Mouse (Mus musculus): ENCODE results near the gene Fam161a. TPM values are rescaled to one million over a fixed set of nuclear protein-coding genes. Genes with fewer than 3 reads are reported as not detected.
A peak's percentile ranks its signal among the peaks of the same experiment; 100 is the strongest.

Gene Fam161a
- polyA plus RNA-seq, 1 experiment from 2014 or later: 0.89 TPM

- Histone ChIP-seq H3K27ac (no peak overlapping the region), H3K4me2 (no peak overlapping the region), H3K27me3 (no peaks in the 10 kb centered on the region), H3K36me3 (no peaks in the 10 kb centered on the region), H3K4me3 (no peak overlapping the region), H3K9ac (no peak overlapping the region), H3K4me1 (replicated peaks) (no peaks in the 10 kb centered on the region), H3K9me3 (replicated peaks) (no peaks in the 10 kb centered on the region)
- 73% methylated on average over 24 of the region's 24 CpGs for WGBS
- no peak for ATAC-seq (replicated peaks; ENCODE audit: insufficient number of reproducible peaks, insufficient read depth, low FRiP score, low read depth)
Measured at GRCm38 (mm10) chr11:23020116-23020770, 12.9 kb downstream of the Fam161a start.

GRCm38 (mm10) chr11:23020841-23021240, 13.5 kb downstream of the Fam161a start:
- no peaks in the 10 kb centered on the region for H3K36me3 ChIP-seq
- H3K4me2 ChIP-seq: no peak overlapping the region
- H3K9ac ChIP-seq: no peak overlapping the region
- no peaks in the 10 kb centered on the region for H3K9me3 ChIP-seq (replicated peaks)
- H3K4me1 ChIP-seq (replicated peaks): no peaks in the 10 kb centered on the region
- H3K27me3 ChIP-seq: no peaks in the 10 kb centered on the region
- no peak overlapping the region for H3K4me3 ChIP-seq
- H3K27ac ChIP-seq: no peak overlapping the region
- 90% methylated on average over 14 of the region's 14 CpGs for WGBS
- ATAC-seq (replicated peaks; ENCODE audit: insufficient number of reproducible peaks, insufficient read depth, low FRiP score, low read depth): no peak

- no peaks in the 10 kb centered on the region for H3K27me3 ChIP-seq
- H3K4me2 ChIP-seq: no peak overlapping the region
- no peaks in the 10 kb centered on the region for H3K4me1 ChIP-seq (replicated peaks)
- no peak for ATAC-seq (replicated peaks; ENCODE audit: insufficient number of reproducible peaks, insufficient read depth, low FRiP score, low read depth)
- H3K27ac ChIP-seq: no peak overlapping the region
- no peaks in the 10 kb centered on the region for H3K9me3 ChIP-seq (replicated peaks)
- H3K9ac ChIP-seq: no peak overlapping the region
- H3K36me3 ChIP-seq: no peaks in the 10 kb centered on the region
- no peak overlapping the region for H3K4me3 ChIP-seq
- WGBS: 83% methylated on average over 2 of the region's 2 CpGs
Measured at GRCm38 (mm10) chr11:23023155-23023554, 15.8 kb downstream of the Fam161a start.

- no peak overlapping the region for H3K27ac ChIP-seq
- H3K9ac ChIP-seq: no peak overlapping the region
- H3K4me3 ChIP-seq: no peak overlapping the region
- no peak overlapping the region for H3K4me2 ChIP-seq
- no peak for ATAC-seq (replicated peaks; ENCODE audit: insufficient number of reproducible peaks, insufficient read depth, low FRiP score, low read depth)
- H3K9me3 ChIP-seq (replicated peaks): no peaks in the 10 kb centered on the region
- no peaks in the 10 kb centered on the region for H3K27me3 ChIP-seq
- 71% methylated on average over 3 of the region's 3 CpGs for WGBS
- H3K36me3 ChIP-seq: no peaks in the 10 kb centered on the region
- H3K4me1 ChIP-seq (replicated peaks): no peaks in the 10 kb centered on the region
Measured at GRCm38 (mm10) chr11:23024169-23024568, 16.8 kb downstream of the Fam161a start.

GRCm38 (mm10) chr11:23028957-23029356, 21.6 kb downstream of the Fam161a start:
- Histone ChIP-seq H3K27me3 (no peaks in the 10 kb centered on the region), H3K9me3 (replicated peaks) (no peaks in the 10 kb centered on the region), H3K4me1 (replicated peaks) (no peaks in the 10 kb centered on the region), H3K9ac (no peak overlapping the region), H3K4me3 (no peak overlapping the region), H3K27ac (no peak overlapping the region), H3K36me3 (no peaks in the 10 kb centered on the region), H3K4me2 (no peak overlapping the region)
- ATAC-seq (replicated peaks; ENCODE audit: insufficient number of reproducible peaks, insufficient read depth, low FRiP score, low read depth): no peak
- WGBS: 49% methylated on average over 3 of the region's 3 CpGs

GRCm38 (mm10) chr11:23029399-23029798, 22.1 kb downstream of the Fam161a start:
- Histone ChIP-seq H3K9ac (no peak overlapping the region), H3K4me1 (replicated peaks) (no peaks in the 10 kb centered on the region), H3K36me3 (no peaks in the 10 kb centered on the region), H3K9me3 (replicated peaks) (no peaks in the 10 kb centered on the region), H3K4me2 (no peak overlapping the region), H3K27ac (no peak overlapping the region), H3K4me3 (no peak overlapping the region), H3K27me3 (no peaks in the 10 kb centered on the region)
- WGBS: 77% methylated on average over 6 of the region's 6 CpGs
- ATAC-seq (replicated peaks; ENCODE audit: insufficient number of reproducible peaks, insufficient read depth, low FRiP score, low read depth): no peak

- Histone ChIP-seq H3K4me2 (no peak overlapping the region), H3K27ac (no peak overlapping the region), H3K9ac (no peak overlapping the region), H3K27me3 (no peaks in the 10 kb centered on the region), H3K9me3 (replicated peaks) (no peaks in the 10 kb centered on the region), H3K36me3 (no peaks in the 10 kb centered on the region), H3K4me1 (replicated peaks) (0 out of 2 replicates have a peak, but pooled peaks cover 3% of the 10 kb centered on the region), H3K4me3 (no peak overlapping the region)
- WGBS: 52% methylated on average over 5 of the region's 5 CpGs
- ATAC-seq (replicated peaks; ENCODE audit: insufficient number of reproducible peaks, insufficient read depth, low FRiP score, low read depth): no peak
Measured at GRCm38 (mm10) chr11:23047252-23047651, 39.9 kb downstream of the Fam161a start.

- Histone ChIP-seq H3K36me3 (no peaks in the 10 kb centered on the region), H3K27ac (no peak overlapping the region), H3K4me3 (no peak overlapping the region; the same call in 1 of the 2 replicates), H3K4me2 (peak overlapping the region; percentile 45), H3K9me3 (replicated peaks) (no peaks in the 10 kb centered on the region), H3K27me3 (no peaks in the 10 kb centered on the region), H3K4me1 (replicated peaks) (0 out of 2 replicates have a peak, but pooled peaks cover 3% of the 10 kb centered on the region), H3K9ac (no peak overlapping the region)
- WGBS: 24% methylated on average over 20 of the region's 20 CpGs
- no peak for ATAC-seq (replicated peaks; ENCODE audit: insufficient number of reproducible peaks, insufficient read depth, low FRiP score, low read depth)
Measured at GRCm38 (mm10) chr11:23047663-23048582, 40.6 kb downstream of the Fam161a start.

- no peaks in the 10 kb centered on the region for H3K27me3 ChIP-seq
- no peak overlapping the region for H3K4me2 ChIP-seq
- 0 out of 2 replicates have a peak, but pooled peaks cover 3% of the 10 kb centered on the region for H3K4me1 ChIP-seq (replicated peaks)
- H3K36me3 ChIP-seq: no peaks in the 10 kb centered on the region
- no peak overlapping the region for H3K4me3 ChIP-seq
- ATAC-seq (replicated peaks; ENCODE audit: insufficient number of reproducible peaks, insufficient read depth, low FRiP score, low read depth): no peak
- H3K27ac ChIP-seq: no peak overlapping the region
- no peaks in the 10 kb centered on the region for H3K9me3 ChIP-seq (replicated peaks)
- H3K9ac ChIP-seq: no peak overlapping the region
Measured at GRCm38 (mm10) chr11:23049642-23050041, 42.3 kb downstream of the Fam161a start.

GRCm38 (mm10) chr11:23052353-23052752, 45.0 kb downstream of the Fam161a start:
- no peaks in the 10 kb centered on the region for H3K9me3 ChIP-seq (replicated peaks)
- H3K4me2 ChIP-seq: no peak overlapping the region
- 51% methylated on average over 4 of the region's 4 CpGs for WGBS
- no peak overlapping the region for H3K27ac ChIP-seq
- ATAC-seq (replicated peaks; ENCODE audit: insufficient number of reproducible peaks, insufficient read depth, low FRiP score, low read depth): no peak
- H3K4me3 ChIP-seq: no peak overlapping the region
- H3K36me3 ChIP-seq: no peaks in the 10 kb centered on the region
- H3K4me1 ChIP-seq (replicated peaks): 0 out of 2 replicates have a peak, but pooled peaks cover 3% of the 10 kb centered on the region
- no peaks in the 10 kb centered on the region for H3K27me3 ChIP-seq
- H3K9ac ChIP-seq: no peak overlapping the region

GRCm38 (mm10) chr11:23063153-23063552, 55.8 kb downstream of the Fam161a start:
- no peak overlapping the region for H3K9ac ChIP-seq
- no peak overlapping the region for H3K27ac ChIP-seq
- no peaks in the 10 kb centered on the region for H3K9me3 ChIP-seq (replicated peaks)
- H3K36me3 ChIP-seq: no peaks in the 10 kb centered on the region
- ATAC-seq (replicated peaks; ENCODE audit: insufficient number of reproducible peaks, insufficient read depth, low FRiP score, low read depth): no peak
- H3K4me3 ChIP-seq: no peak overlapping the region
- H3K27me3 ChIP-seq: no peaks in the 10 kb centered on the region
- H3K4me2 ChIP-seq: no peak overlapping the region
- WGBS: 72% methylated on average over 6 of the region's 6 CpGs
- H3K4me1 ChIP-seq (replicated peaks): peaks cover 6% of the 10 kb centered on the region; the same call in 1 of the 2 replicates
